Mouse (Mus musculus) forebrain, postnatal 0 days (tissue): Measurements from ENCODE around the gene Slc46a3. TPM values are rescaled to one million over a fixed set of nuclear protein-coding genes. Genes with fewer than 3 reads are reported as not detected.

Experiments
- ATAC-seq: fragments of 200-750 bp; cut with Nextera tagmentation; 2 replicates; pipeline ENCODE4 v1.8.0; 2017; ENCODE audit warnings: mild to moderate bottlenecking, moderate library complexity
- DNase-seq: peaks from one replicate; pipeline ENCODE4 v3.0.0-alpha.2; 2015
- H3K27ac ChIP-seq: fragments of 300-500 bp; sonication (generic); 2 replicates; pipeline ENCODE4 v1.5.1; 2014; ENCODE audit warnings: low read depth, mild to moderate bottlenecking, antibody characterized with exemption, low read length, moderate library complexity, mixed read lengths
- H3K27me3 ChIP-seq: fragments of 300-500 bp; sonication (generic); 2 replicates; pipeline ENCODE4 v1.6.1; 2014; ENCODE audit warnings: mild to moderate bottlenecking, low read length, mixed read lengths; ENCODE audit not compliant: insufficient read depth
- H3K36me3 ChIP-seq: fragments of 300-500 bp; sonication (generic); 2 replicates; pipeline ENCODE4 v1.6.1; 2014; ENCODE audit warnings: mild to moderate bottlenecking, moderate library complexity; ENCODE audit not compliant: insufficient read depth
- H3K4me1 ChIP-seq: fragments of 300-500 bp; sonication (generic); 2 replicates; pipeline ENCODE4 v1.6.1; 2014; ENCODE audit warnings: antibody characterized with exemption; ENCODE audit not compliant: insufficient read depth
- H3K4me2 ChIP-seq: fragments of 300-500 bp; sonication (generic); 2 replicates; pipeline ENCODE4 v1.6.1; 2014; ENCODE audit warnings: low read depth, mild to moderate bottlenecking, moderate library complexity
- H3K4me3 ChIP-seq: fragments of 300-500 bp; sonication (generic); 2 replicates; pipeline ENCODE4 v1.5.1; 2014; ENCODE audit warnings: low read depth, low read length, mixed read lengths
- H3K9ac ChIP-seq: fragments of 300-500 bp; sonication (generic); 2 replicates; pipeline ENCODE4 v1.6.1; 2014; ENCODE audit warnings: mild to moderate bottlenecking
- H3K9me3 ChIP-seq: fragments of 300-500 bp; sonication (generic); 2 replicates; pipeline ENCODE4 v1.6.1; 2016; ENCODE audit warnings: low read length
- CTCF ChIP-seq: sonication (generic); IDR thresholded peaks from 2 replicates; pipeline ENCODE4 v1.5.1; 2016; ENCODE audit warnings: antibody characterized with exemption, control low read depth, low read depth
- WGBS: fragments of 180-500 bp; shearing (Covaris S2); extraction: QIAGEN DNeasy Blood & Tissue Kit; methylation state at CpG from one replicate; pipeline ENCODE4 v1.1.7; 2014; 5-methylcytosine and 5-hydroxymethylcytosine counted together
- polyA plus RNA-seq: library from polyadenylated mRNA; unstranded; fragments of >200 nt; fragmentation: Nextera tagmentation; extraction: Ambion mirVana; gene quantifications from 2 replicates; pipeline ENCODE4 v1.2.1, GENCODE M21; 2015
- total RNA-seq: library from RNA; depleted of rRNA; stranded (reverse); fragments of >200 nt; gene quantifications from 2 replicates; pipeline ENCODE4 v1.2.3, GENCODE M21; 2014

Slc46a3 gene
- total and polyA plus RNA-seq, 2 experiments from 2014 or later = 3.2 to 4.6 TPM

GRCm38 (mm10) chr5:147918044-147918846, 23.6 kb upstream of the Slc46a3 start:
- H3K27ac ChIP-seq = no peak overlapping the region
- H3K9me3 ChIP-seq = no peaks in the 10 kb centered on the region
- ATAC-seq (no peak), DNase-seq (no peak)
- 77% methylated on average over 17 of the region's 17 CpGs for WGBS
- TF ChIP-seq CTCF = no peak
- H3K36me3 ChIP-seq = no peaks in the 10 kb centered on the region
- no peak overlapping the region for H3K4me2 ChIP-seq
- no peak overlapping the region for H3K4me3 ChIP-seq
- no peaks in the 10 kb centered on the region for H3K4me1 ChIP-seq
- no peak overlapping the region for H3K9ac ChIP-seq
- no peaks in the 10 kb centered on the region for H3K27me3 ChIP-seq

DNA sequence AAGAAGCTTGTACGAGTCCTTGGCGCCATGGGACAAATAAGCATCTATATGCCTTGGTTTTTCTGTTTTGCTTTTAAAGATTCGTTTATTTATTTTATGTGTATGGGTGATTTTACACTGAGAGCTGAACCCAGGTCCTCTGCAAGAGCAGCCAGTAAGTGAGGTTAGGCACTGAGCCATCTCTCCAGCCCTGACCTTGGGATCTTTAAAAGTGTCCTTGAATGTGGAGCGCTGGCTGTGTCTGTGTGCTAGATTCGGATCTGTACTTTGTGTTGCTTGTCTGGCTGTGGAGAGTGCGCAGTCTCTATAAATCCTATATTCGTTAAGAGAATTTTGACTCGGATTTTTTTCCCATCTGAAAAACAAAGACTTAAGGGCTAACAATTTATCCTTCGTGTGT, 21.6 kb upstream of the Slc46a3 start:
- Histone ChIP-seq H3K36me3 (no peaks in the 10 kb centered on the region), H3K4me3 (no peak overlapping the region), H3K27ac (no peak overlapping the region), H3K4me2 (no peak overlapping the region), H3K4me1 (no peaks in the 10 kb centered on the region), H3K9ac (no peak overlapping the region), H3K27me3 (no peaks in the 10 kb centered on the region), H3K9me3 (no peaks in the 10 kb centered on the region)
- DNase-seq = no peak
- WGBS = 84% methylated on average over 9 of the region's 9 CpGs
- no peak for TF ChIP-seq CTCF
- ATAC-seq = no peak

- no peaks in the 10 kb centered on the region for H3K36me3 ChIP-seq
- H3K9ac ChIP-seq = no peak overlapping the region
- no peaks in the 10 kb centered on the region for H3K9me3 ChIP-seq
- no peak overlapping the region for H3K4me3 ChIP-seq
- DNase-seq (no peak), ATAC-seq (no peak)
- no peaks in the 10 kb centered on the region for H3K4me1 ChIP-seq
- H3K27me3 ChIP-seq = no peaks in the 10 kb centered on the region
- H3K27ac ChIP-seq = no peak overlapping the region
- no peak for TF ChIP-seq CTCF
- 59% methylated on average over 6 of the region's 6 CpGs for WGBS
- no peak overlapping the region for H3K4me2 ChIP-seq
These were observed 20.5 kb upstream of the Slc46a3 start for GRCm38 (mm10) chr5:147915038-147915566.

GRCm38 (mm10) chr5:147913241-147913842, 18.7 kb upstream of the Slc46a3 start:
- no peaks in the 10 kb centered on the region for H3K4me1 ChIP-seq
- no peak for TF ChIP-seq CTCF
- no peak overlapping the region for H3K9ac ChIP-seq
- no peak overlapping the region for H3K4me2 ChIP-seq
- DNase-seq = no peak
- WGBS = 47% methylated on average over 14 of the region's 14 CpGs
- no peaks in the 10 kb centered on the region for H3K9me3 ChIP-seq
- no peak for ATAC-seq
- H3K27ac ChIP-seq = no peak overlapping the region
- H3K36me3 ChIP-seq = no peaks in the 10 kb centered on the region
- H3K27me3 ChIP-seq = no peaks in the 10 kb centered on the region
- H3K4me3 ChIP-seq = no peak overlapping the region

- H3K27ac ChIP-seq = no peak overlapping the region
- no peaks in the 10 kb centered on the region for H3K27me3 ChIP-seq
- DNase-seq = no peak
- H3K4me3 ChIP-seq = no peak overlapping the region
- no peaks in the 10 kb centered on the region for H3K36me3 ChIP-seq
- H3K9me3 ChIP-seq = no peaks in the 10 kb centered on the region
- TF ChIP-seq CTCF = no peak
- no peaks in the 10 kb centered on the region for H3K4me1 ChIP-seq
- no peak overlapping the region for H3K9ac ChIP-seq
- H3K4me2 ChIP-seq = no peak overlapping the region
- ATAC-seq = no peak
- 82% methylated on average over 5 of the region's 5 CpGs for WGBS
These were observed 17.1 kb upstream of the Slc46a3 start for GRCm38 (mm10) chr5:147911744-147912143.

- Histone ChIP-seq H3K9me3 (no peaks in the 10 kb centered on the region), H3K4me2 (no peak overlapping the region), H3K4me1 (no peaks in the 10 kb centered on the region), H3K9ac (no peak overlapping the region), H3K27ac (no peak overlapping the region), H3K4me3 (no peak overlapping the region), H3K36me3 (no peaks in the 10 kb centered on the region), H3K27me3 (no peaks in the 10 kb centered on the region)
- ATAC-seq (no peak), DNase-seq (no peak)
- peak; percentile 34 for TF ChIP-seq CTCF
- 89% methylated on average over 12 of the region's 12 CpGs for WGBS
These were observed 16.3 kb upstream of the Slc46a3 start for GRCm38 (mm10) chr5:147910807-147911509.

GRCm38 (mm10) chr5:147907851-147908250, 13.2 kb upstream of the Slc46a3 start:
- 92% methylated on average over 8 of the region's 8 CpGs for WGBS
- DNase-seq = no peak
- no peaks in the 10 kb centered on the region for H3K9me3 ChIP-seq
- H3K27ac ChIP-seq = no peak overlapping the region
- no peak for TF ChIP-seq CTCF
- no peaks in the 10 kb centered on the region for H3K27me3 ChIP-seq
- no peak overlapping the region for H3K4me3 ChIP-seq
- H3K4me2 ChIP-seq = no peak overlapping the region
- no peaks in the 10 kb centered on the region for H3K4me1 ChIP-seq
- H3K36me3 ChIP-seq = no peaks in the 10 kb centered on the region
- H3K9ac ChIP-seq = no peak overlapping the region
- no peak for ATAC-seq
